Mouse (Mus musculus) CH12.LX (cell line): ENCODE measurements around the gene Plce1.

Source experiments
- BHLHE40 ChIP-seq: IDR thresholded peaks from 2 replicates; pipeline ENCODE4 v1.6.1; 2011; ENCODE audit warnings: mild to moderate bottlenecking, low read depth, low read length, improper control_type of control experiment
- CTCF ChIP-seq, 2 experiments: IDR thresholded peaks in 1 of 2; conservative IDR thresholded peaks in 1 of 2; 2 replicates each; pipeline ENCODE4 v1.5.1; 2011 to 2012; ENCODE audit warnings: low read depth in 2 of 2, low read length in 2 of 2, improper control_type of control experiment in 1 of 2, inconsistent platforms in 1 of 2, mild to moderate bottlenecking in 1 of 2, moderate library complexity in 1 of 2
- E2F4 ChIP-seq: IDR thresholded peaks from 2 replicates; pipeline ENCODE4 v1.6.1; 2011; ENCODE audit warnings: low read depth, low read length, improper control_type of control experiment; ENCODE audit not compliant: insufficient replicate concordance
- ELF1 ChIP-seq: IDR thresholded peaks from 2 replicates; pipeline ENCODE4 v1.6.1; 2014; ENCODE audit warnings: low read depth, mild to moderate bottlenecking, inconsistent platforms, low read length, improper control_type of control experiment
- ETS1 ChIP-seq: conservative IDR thresholded peaks from 2 replicates; pipeline ENCODE4 v1.6.1; 2012; ENCODE audit warnings: low read depth, mild to moderate bottlenecking, inconsistent platforms, low read length, improper control_type of control experiment, moderate library complexity
- ZNF384 ChIP-seq: IDR thresholded peaks from 2 replicates; pipeline ENCODE4 v1.6.1; 2012; ENCODE audit warnings: low read depth, low read length, improper control_type of control experiment, inconsistent platforms

DNA sequence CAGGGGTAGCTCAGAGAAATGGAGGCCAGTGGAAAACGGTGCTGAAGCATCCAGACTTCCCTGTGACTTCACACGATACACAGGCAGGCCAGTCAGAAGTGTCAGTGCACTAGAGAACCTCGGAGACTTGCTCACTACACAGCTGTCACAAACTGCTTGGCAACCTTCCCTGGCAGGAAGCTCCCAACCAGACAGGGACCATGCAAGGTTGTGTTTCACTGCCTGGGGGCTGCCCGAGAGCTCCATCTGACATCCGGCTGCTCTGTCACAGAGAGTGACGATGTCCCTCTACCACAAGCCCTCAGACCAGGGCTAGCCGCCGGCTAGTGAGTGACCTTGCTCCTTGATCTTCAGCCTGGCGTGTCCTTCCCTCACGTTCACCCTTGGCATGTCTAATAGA is 140.6 kb downstream of the Plce1 start:
- TF ChIP-seq ETS1 (no peak), E2F4 (no peak), BHLHE40 (no peak), CTCF (conservative IDR thresholded peaks at IDR 0.05 in 1 of 2, IDR thresholded peaks at IDR 0.05 in 1 of 2; ENCODE audit: low read depth in 2 of 2, low read length in 2 of 2) (no peak), ZNF384 (no peak), ELF1 (no peak)
